Comparison of ENCODE assay signal across 34 mouse cellular contexts in genomic region chr12:78929900-78930299, GRCm38 (mm10). TPM values are rescaled to one million over a fixed set of nuclear protein-coding genes. Genes with fewer than 3 reads are reported as not detected.
"Had no signal": no experiment of that assay in that cellular context is flagged by ENCODE, and none has a peak within 500 bp of the region (broad histone marks: within the 10 kb centered on the region; RNA-seq: fewer than 3 reads in every experiment).

No protein-coding gene starts in this region.

- DNase-seq: heart, postnatal 10 days; heart, postnatal 14 days; heart, postnatal 36 days; heart, postnatal 4 days; kidney, adult 11 months; kidney, adult 18-20 months; kidney, adult 2 months; kidney, adult 8-10 months; kidney, adult 9 months; kidney, postnatal 10 days; kidney, postnatal 14 days; kidney, postnatal 25 days; kidney, postnatal 36 days; kidney, postnatal 4 days; layer of hippocampus, postnatal 36 days had no signal

- H3K9me3 ChIP-seq: heart, embryonic 12.5 days; heart, embryonic 13.5 days; heart, embryonic 15.5 days; hindbrain, embryonic 10.5 days; hindbrain, embryonic 12.5 days; hindbrain, embryonic 13.5 days; hindbrain, embryonic 15.5 days; intestine, embryonic 15.5 days; kidney, embryonic 15.5 days had no signal

- H3K4me1 ChIP-seq: hindbrain, embryonic 10.5 days; hindbrain, embryonic 12.5 days; hindbrain, embryonic 13.5 days; hindbrain, embryonic 15.5 days; intestine, embryonic 15.5 days; kidney, embryonic 15.5 days had no signal

- H3K9ac ChIP-seq: heart, embryonic 12.5 days; heart, embryonic 13.5 days; heart, embryonic 15.5 days; hindbrain, embryonic 12.5 days; hindbrain, embryonic 13.5 days; hindbrain, embryonic 14.5 days; hindbrain, embryonic 15.5 days; intestine, embryonic 15.5 days; kidney, embryonic 15.5 days had no signal

- ATAC-seq: hindbrain, embryonic 16.5 days; hindbrain, postnatal 0 days; inflammation-experienced regulatory T-cells, adult 6 months; intestine, embryonic 15.5 days; intestine, embryonic 16.5 days; intestine, postnatal 0 days had no signal

- H3K4me2 ChIP-seq: heart, embryonic 12.5 days; heart, embryonic 13.5 days; heart, embryonic 15.5 days; hindbrain, embryonic 12.5 days; hindbrain, embryonic 13.5 days; hindbrain, embryonic 14.5 days; hindbrain, embryonic 15.5 days; intestine, embryonic 15.5 days; kidney, embryonic 15.5 days had no signal

- H3K36me3 ChIP-seq: heart, embryonic 12.5 days; heart, embryonic 13.5 days; heart, embryonic 15.5 days; hindbrain, embryonic 10.5 days; hindbrain, embryonic 12.5 days; hindbrain, embryonic 13.5 days; hindbrain, embryonic 15.5 days; intestine, embryonic 15.5 days; kidney, embryonic 15.5 days had no signal

- H3K27me3 ChIP-seq: heart, embryonic 15.5 days; hindbrain, embryonic 12.5 days; hindbrain, embryonic 13.5 days; hindbrain, embryonic 15.5 days; intestine, embryonic 15.5 days; kidney, embryonic 15.5 days had no signal

- H3K27ac ChIP-seq: heart, embryonic 13.5 days; heart, embryonic 15.5 days; hindbrain, embryonic 10.5 days; hindbrain, embryonic 12.5 days; hindbrain, embryonic 13.5 days; hindbrain, embryonic 14.5 days; hindbrain, embryonic 15.5 days; hindbrain, postnatal 0 days; intestine, embryonic 15.5 days; kidney, embryonic 15.5 days; kidney, postnatal 0 days; layer of hippocampus, adult 2 months; left cerebral cortex, adult 2 months had no signal

- H3K4me3 ChIP-seq: heart, embryonic 12.5 days; heart, embryonic 13.5 days; heart, embryonic 15.5 days; hindbrain, embryonic 10.5 days; hindbrain, embryonic 12.5 days; hindbrain, embryonic 13.5 days; hindbrain, embryonic 15.5 days; intestine, embryonic 15.5 days; kidney, embryonic 15.5 days; layer of hippocampus, adult 2 months; left cerebral cortex, adult 2 months had no signal

RNA-seq across cellular contexts. Expression of gene Plek2, which starts 23.1 kb away (rescaled TPM):
- total RNA-seq: hematopoietic stem cell, adult 5-6 weeks had no signal
